Mouse (Mus musculus) midbrain, embryonic 12.5 days (tissue): ENCODE measurements around the gene Cd6. TPM values are rescaled to one million over a fixed set of nuclear protein-coding genes. Genes with fewer than 3 reads are reported as not detected.

Experiments used
- ATAC-seq: fragments of 200-750 bp; cut with Nextera tagmentation; 2 replicates; pipeline ENCODE4 v1.8.0; 2017; ENCODE audit warnings: low read depth, moderate TSS enrichment, moderate library complexity; ENCODE audit not compliant: low FRiP score
- H3K27ac ChIP-seq: fragments of 300-500 bp; sonication (generic); replicated peaks from 2 replicates; pipeline ENCODE4 v1.5.1; 2016; ENCODE audit warnings: mild to moderate bottlenecking
- H3K27me3 ChIP-seq: fragments of 300-500 bp; sonication (generic); 2 replicates; pipeline ENCODE4 v1.6.1; 2016; ENCODE audit warnings: mild to moderate bottlenecking
- H3K36me3 ChIP-seq: fragments of 300-500 bp; sonication (generic); 2 replicates; pipeline ENCODE4 v1.6.1; 2016
- H3K4me1 ChIP-seq: fragments of 300-500 bp; sonication (generic); 2 replicates; pipeline ENCODE4 v1.6.1; 2016
- H3K4me2 ChIP-seq: fragments of 300-500 bp; sonication (generic); replicated peaks from 2 replicates; pipeline ENCODE4 v1.6.1; 2016; ENCODE audit warnings: mild to moderate bottlenecking, moderate library complexity
- H3K4me3 ChIP-seq: fragments of 300-500 bp; sonication (generic); 2 replicates; pipeline ENCODE4 v1.5.1; 2016; ENCODE audit warnings: mild to moderate bottlenecking
- H3K9ac ChIP-seq: fragments of 300-500 bp; sonication (generic); replicated peaks from 2 replicates; pipeline ENCODE4 v1.6.1; 2016; ENCODE audit warnings: mild to moderate bottlenecking, moderate library complexity
- H3K9me3 ChIP-seq: fragments of 300-500 bp; sonication (generic); 2 replicates; pipeline ENCODE4 v1.6.1; 2016; ENCODE audit warnings: mild to moderate bottlenecking
- WGBS: fragments of 180-500 bp; shearing (Covaris S2); methylation state at CpG from one replicate; pipeline ENCODE4 v1.1.7; 2016; 5-methylcytosine and 5-hydroxymethylcytosine counted together
- polyA plus RNA-seq: library from polyadenylated mRNA; unstranded; fragments of >200 nt; fragmentation: Nextera tagmentation; extraction: Ambion mirVana; gene quantifications from 2 replicates; pipeline ENCODE4 v1.2.1, GENCODE M21; 2016

The Cd6 gene
- polyA plus RNA-seq, 1 experiment from 2014 or later: not detected

DNA sequence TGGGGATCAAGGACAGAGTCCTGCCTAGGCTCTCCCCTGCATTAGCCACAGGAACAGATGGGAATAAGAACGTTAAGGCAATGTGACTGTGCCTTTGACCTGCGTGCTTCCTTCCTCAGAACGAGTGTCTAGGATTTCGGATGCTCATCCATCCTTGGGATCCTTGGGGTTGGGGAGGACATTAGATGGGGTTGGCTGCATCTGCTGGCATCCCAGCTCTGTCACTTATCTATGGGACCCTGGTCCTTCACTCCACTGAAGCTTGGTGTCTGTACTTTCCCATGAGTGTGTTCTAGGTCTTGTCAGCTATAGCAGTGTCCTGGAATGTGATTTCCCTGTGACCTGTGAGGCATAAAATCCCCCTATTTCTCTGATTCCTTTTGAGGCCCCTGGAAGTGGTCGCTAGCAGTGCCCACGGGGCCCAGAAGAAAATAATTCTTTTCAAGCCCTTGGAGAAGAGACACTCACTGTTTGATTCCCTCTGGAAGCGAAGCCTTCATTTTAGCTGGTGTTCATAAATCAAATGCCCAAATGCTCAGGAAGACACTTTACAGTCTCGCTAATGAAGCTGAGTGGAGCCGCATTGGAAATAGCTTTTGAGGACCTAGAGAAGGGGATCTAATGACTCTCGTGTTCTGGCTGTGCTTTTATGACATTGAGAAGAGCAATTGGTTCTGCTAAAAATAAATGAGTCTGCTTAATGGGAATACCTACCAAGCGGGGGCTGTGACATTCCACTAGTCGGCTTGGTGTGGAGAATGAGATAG is 60.2 kb downstream of the Cd6 start:
- H3K4me2 ChIP-seq: no peak overlapping the region
- H3K9ac ChIP-seq: no peak overlapping the region
- H3K9me3 ChIP-seq: no peaks in the 10 kb centered on the region
- no peak overlapping the region for H3K4me3 ChIP-seq
- H3K36me3 ChIP-seq: no peaks in the 10 kb centered on the region
- no peak overlapping the region for H3K27ac ChIP-seq
- H3K4me1 ChIP-seq: 0 out of 2 replicates have a peak, but pooled peaks cover 3% of the 10 kb centered on the region
- H3K27me3 ChIP-seq: no peaks in the 10 kb centered on the region
- WGBS: 72% methylated on average over 12 of the region's 12 CpGs
- ATAC-seq: no peak

DNA sequence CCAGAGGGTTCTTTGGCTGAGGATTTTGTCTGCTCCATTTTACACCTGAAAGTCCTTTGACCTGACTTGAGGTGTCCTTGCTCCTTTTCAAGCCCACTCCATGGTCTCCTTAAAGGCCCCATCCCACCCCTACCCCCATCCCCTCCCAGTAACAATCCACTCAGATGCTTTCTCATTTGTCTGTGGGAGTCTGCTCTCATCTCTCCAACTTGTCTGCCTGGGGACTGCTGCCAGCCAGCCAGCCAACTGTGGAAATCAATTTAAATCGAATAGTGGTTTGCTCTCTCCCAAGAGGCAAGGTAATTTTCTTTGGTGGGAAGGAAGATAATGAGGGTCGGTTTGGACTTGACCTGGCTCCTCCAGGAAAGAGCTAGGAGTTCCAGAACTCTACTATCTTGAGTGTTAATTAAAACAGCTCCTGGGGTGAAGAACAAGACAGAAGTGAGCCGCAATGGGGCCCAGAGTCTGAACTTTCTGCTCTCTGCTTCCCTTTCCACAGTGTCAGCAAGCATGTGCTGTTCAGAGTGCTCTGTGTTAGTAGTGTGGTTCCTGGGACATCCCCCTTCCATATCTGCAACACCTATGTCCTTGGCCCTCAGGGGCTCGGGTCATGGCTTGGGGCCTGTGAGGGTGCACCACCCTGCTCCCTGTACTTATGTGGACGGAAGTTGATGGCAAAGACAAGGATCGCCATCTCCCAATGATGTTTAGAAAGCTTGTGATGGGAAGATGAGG is 61.0 kb downstream of the Cd6 start:
- 0 out of 2 replicates have a peak, but pooled peaks cover 3% of the 10 kb centered on the region for H3K4me1 ChIP-seq
- ATAC-seq: no peak
- no peaks in the 10 kb centered on the region for H3K9me3 ChIP-seq
- no peaks in the 10 kb centered on the region for H3K27me3 ChIP-seq
- no peak overlapping the region for H3K4me3 ChIP-seq
- H3K4me2 ChIP-seq: no peak overlapping the region
- H3K36me3 ChIP-seq: no peaks in the 10 kb centered on the region
- WGBS: 73% methylated on average over 6 of the region's 6 CpGs
- H3K27ac ChIP-seq: 0 out of 2 replicates have a peak overlapping the region, but pooled peaks have one; percentile 35
- no peak overlapping the region for H3K9ac ChIP-seq

DNA sequence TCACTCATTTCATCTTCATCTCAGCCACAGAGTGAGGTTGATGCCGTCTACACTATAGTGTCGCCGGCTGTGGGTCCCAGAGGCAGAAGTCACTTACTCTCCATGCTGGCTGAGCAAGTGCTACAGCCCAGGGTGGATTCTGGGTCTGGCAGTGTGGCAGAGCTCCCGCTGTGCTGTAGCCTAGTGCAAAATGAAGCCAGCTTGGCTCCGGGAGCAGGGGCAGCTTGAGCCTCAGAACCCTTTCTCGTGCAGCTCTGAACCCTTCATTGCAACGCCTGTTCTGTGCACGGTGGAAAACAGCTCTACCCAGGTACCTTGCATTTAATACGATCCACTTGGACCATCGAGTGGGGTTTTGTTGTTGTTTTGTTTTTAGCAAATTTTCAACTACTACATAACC is 62.2 kb downstream of the Cd6 start:
- no peaks in the 10 kb centered on the region for H3K9me3 ChIP-seq
- no peaks in the 10 kb centered on the region for H3K27me3 ChIP-seq
- no peak overlapping the region for H3K4me2 ChIP-seq
- H3K4me3 ChIP-seq: no peak overlapping the region
- 0 out of 2 replicates have a peak, but pooled peaks cover 3% of the 10 kb centered on the region for H3K4me1 ChIP-seq
- ATAC-seq: no peak
- no peaks in the 10 kb centered on the region for H3K36me3 ChIP-seq
- 88% methylated on average over 10 of the region's 10 CpGs for WGBS
- H3K9ac ChIP-seq: no peak overlapping the region
- no peak overlapping the region for H3K27ac ChIP-seq

DNA sequence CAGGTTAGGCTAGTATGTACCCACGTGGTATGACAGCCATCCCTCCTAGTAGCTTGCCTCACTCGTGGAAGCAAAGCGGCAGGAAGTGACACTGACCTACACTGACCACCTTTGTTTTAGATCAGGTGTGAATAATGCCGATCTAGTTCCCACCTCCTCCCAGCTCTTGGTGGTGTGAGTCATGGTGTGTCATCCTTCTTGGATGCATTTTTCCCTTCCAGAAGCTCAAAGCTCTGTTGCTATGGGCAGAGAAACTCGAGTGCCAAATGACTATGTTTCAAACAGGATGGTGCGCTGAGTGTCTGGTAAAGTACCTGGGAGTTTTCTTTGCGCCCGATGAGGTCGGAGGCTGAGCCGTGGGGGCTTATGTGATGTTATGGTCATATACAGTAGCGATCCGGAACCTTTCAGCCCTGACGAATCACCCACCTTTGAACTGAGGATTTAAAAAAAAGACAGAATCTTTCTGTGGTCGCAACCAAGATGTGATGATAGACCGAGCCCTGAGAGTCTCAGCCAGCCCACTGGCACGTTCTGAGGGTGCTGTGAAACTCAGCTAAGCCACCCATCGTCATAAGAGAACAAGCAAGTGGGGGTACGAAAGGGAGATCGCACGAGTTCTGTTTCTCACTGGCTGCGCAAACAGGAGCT is 66.4 kb downstream of the Cd6 start:
- Histone ChIP-seq H3K4me2 (no peak overlapping the region), H3K27ac (no peak overlapping the region), H3K4me1 (no peaks in the 10 kb centered on the region), H3K9ac (no peak overlapping the region), H3K4me3 (no peak overlapping the region), H3K9me3 (no peaks in the 10 kb centered on the region), H3K27me3 (no peaks in the 10 kb centered on the region), H3K36me3 (no peaks in the 10 kb centered on the region)
- WGBS: 85% methylated on average over 21 of the region's 21 CpGs
- ATAC-seq: no peak

DNA sequence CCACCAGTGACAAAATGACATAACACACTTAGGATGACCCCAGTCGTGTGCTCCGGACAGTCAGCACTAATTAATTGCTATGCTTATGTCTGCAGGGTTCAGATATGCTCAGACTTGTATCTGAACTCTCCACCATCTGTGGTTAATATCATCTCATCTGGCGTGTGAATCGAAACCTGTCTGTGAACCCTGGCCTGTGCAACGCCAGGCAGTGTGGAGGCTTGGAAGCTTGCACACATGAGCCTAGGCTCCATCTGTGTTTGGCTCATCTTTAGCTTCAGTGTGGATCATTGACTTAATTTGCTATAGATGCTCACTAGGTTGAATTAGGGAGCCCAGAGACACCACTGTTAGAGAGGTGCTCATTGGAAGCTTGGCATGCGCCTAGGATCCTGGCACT is 67.4 kb downstream of the Cd6 start:
- Histone ChIP-seq H3K4me2 (no peak overlapping the region), H3K4me3 (no peak overlapping the region), H3K27me3 (no peaks in the 10 kb centered on the region), H3K36me3 (no peaks in the 10 kb centered on the region), H3K27ac (no peak overlapping the region), H3K4me1 (no peaks in the 10 kb centered on the region), H3K9me3 (no peaks in the 10 kb centered on the region), H3K9ac (no peak overlapping the region)
- 92% methylated on average over 6 of the region's 6 CpGs for WGBS
- ATAC-seq: no peak

DNA sequence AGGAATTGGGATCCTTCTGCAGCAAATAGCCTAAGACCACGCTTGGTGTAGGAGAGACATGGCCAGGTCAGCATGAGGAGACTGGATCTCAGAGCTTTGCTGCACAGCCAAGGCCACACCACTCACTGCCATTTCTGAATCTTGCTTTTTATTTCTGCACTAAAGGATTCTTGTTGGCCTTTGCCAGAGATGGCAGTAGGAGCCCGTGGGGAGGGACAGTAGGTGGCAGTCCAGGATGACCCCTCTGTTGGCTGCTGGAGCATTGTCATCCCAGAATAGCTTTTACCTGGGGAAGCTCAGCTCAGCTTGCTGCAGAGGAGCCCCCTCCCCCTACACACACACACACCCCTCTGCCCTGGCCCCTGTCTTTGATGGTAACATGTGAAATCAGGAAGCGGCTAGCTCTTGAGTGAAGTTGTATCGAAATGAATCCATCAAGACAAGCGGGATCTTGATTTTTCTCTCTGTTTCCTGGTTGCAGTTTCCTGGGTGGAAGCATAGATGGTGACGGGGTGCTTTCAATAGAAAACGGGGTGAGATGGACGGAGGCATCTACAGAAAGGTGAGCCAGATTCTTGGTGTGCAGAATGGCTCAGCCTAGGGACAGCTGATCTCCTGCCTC is 68.0 kb downstream of the Cd6 start:
- 88% methylated on average over 8 of the region's 8 CpGs for WGBS
- H3K9ac ChIP-seq: no peak overlapping the region
- H3K4me3 ChIP-seq: no peak overlapping the region
- H3K4me2 ChIP-seq: no peak overlapping the region
- ATAC-seq: no peak
- no peaks in the 10 kb centered on the region for H3K9me3 ChIP-seq
- no peaks in the 10 kb centered on the region for H3K4me1 ChIP-seq
- H3K36me3 ChIP-seq: no peaks in the 10 kb centered on the region
- no peak overlapping the region for H3K27ac ChIP-seq
- no peaks in the 10 kb centered on the region for H3K27me3 ChIP-seq

DNA sequence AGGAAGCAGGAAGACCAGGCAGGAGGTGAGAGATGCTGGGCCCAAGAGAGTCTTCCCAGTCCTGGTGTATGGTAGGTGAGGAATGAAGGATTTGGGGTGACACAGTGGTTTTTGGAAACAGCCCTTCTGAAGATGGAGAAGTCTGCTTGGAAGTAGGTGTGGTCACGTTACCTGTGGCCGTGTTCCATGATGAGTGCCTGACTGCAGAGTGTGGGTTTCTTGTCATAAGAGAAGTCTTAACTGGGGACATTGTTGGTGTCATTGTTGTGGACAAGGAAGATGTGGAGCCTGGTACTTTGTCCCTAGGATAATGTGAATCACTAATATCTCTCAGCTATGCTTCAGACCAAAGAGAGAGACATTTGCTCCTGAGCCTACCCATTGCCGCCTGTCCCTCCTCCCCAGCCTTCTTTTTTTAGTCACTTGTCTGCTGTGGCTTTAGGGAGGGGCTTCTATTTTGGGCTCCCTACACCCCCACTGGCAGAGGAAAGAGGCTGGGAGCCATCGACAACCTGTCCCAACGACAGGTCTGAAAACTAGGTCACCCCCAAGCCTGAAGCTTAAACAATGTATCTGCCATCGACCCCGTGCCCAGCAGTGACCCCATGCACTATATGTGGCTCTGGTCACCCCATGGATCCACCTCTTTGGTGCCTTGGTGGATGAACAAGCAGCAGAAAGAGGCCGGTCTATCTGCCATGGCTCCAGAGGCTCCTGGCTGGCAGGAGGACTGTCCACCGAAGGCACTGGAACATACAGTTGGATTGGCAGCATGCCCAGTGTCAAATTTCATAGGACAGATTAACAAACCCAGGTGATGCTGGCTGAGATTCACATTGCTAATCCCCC is 69.7 kb downstream of the Cd6 start:
- Histone ChIP-seq H3K4me2 (no peak overlapping the region), H3K9me3 (no peaks in the 10 kb centered on the region), H3K36me3 (no peaks in the 10 kb centered on the region), H3K4me3 (no peak overlapping the region), H3K27me3 (no peaks in the 10 kb centered on the region), H3K4me1 (no peaks in the 10 kb centered on the region), H3K27ac (no peak overlapping the region), H3K9ac (no peak overlapping the region)
- no peak for ATAC-seq
- WGBS: 85% methylated on average over 9 of the region's 9 CpGs

DNA sequence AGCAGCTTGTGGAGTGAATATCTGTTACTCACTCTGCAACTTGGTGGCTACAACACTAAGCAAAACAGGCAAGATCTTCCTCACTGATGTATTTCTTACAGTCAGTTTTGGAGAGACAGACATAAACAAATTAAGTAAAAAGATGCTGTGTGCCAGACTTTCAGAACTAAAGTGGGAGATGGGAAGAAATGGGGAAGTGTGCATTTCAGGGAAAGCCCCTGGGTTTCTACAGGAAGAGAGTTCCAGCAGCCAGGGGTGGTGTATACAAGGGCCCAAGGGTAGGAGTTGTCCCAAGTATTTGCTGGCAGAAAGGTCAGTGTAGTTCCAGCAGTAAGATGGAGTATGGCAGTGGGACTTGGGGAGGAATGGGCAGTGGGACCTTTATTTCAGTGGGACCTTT is 70.3 kb downstream of the Cd6 start:
- Histone ChIP-seq H3K36me3 (no peaks in the 10 kb centered on the region), H3K27me3 (no peaks in the 10 kb centered on the region), H3K4me3 (no peak overlapping the region), H3K27ac (no peak overlapping the region), H3K4me2 (no peak overlapping the region), H3K9ac (no peak overlapping the region), H3K9me3 (no peaks in the 10 kb centered on the region), H3K4me1 (no peaks in the 10 kb centered on the region)
- ATAC-seq: no peak

DNA sequence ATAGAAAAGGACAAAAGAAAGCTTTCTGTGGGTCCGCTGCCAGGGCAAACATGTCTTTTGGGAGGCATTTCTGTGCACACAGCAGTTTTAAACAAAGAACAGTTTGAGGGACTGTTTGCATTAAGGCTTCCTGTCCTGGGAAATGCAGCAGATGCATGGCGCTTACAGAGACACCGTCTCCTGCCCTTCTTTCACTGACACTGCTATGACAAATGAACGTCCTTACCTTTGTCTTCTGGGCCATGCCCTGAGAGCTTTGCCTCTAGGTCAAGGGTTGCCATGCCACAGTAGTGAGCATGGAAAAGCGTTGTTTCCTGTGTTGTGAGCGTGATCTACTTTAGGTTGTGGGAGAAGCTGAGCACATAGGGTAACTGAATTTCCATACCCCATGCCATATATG is 71.2 kb downstream of the Cd6 start:
- ATAC-seq: no peak
- no peaks in the 10 kb centered on the region for H3K9me3 ChIP-seq
- H3K4me2 ChIP-seq: no peak overlapping the region
- no peaks in the 10 kb centered on the region for H3K4me1 ChIP-seq
- H3K27ac ChIP-seq: no peak overlapping the region
- no peak overlapping the region for H3K9ac ChIP-seq
- 72% methylated on average over 6 of the region's 6 CpGs for WGBS
- H3K36me3 ChIP-seq: no peaks in the 10 kb centered on the region
- no peaks in the 10 kb centered on the region for H3K27me3 ChIP-seq
- H3K4me3 ChIP-seq: no peak overlapping the region

DNA sequence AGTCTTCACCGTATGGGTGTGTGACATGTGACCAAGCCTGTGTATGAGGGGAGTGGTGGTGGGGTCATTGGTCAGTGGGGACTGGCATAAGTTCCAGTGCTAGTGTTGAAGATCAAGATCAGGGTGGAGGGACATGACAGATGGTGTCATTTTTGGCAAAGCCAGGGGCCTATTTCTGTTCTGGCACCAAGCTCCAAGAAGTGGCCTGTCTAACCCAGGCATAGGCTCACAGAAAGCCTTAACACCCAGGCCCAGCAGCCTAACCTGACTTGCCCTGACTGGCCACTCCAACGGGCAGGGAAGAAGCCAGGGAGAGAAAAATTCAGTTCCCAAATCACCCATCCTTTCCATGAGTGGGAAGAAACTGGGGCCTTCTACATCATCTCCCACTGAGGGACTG is 72.3 kb downstream of the Cd6 start:
- Histone ChIP-seq H3K27me3 (no peaks in the 10 kb centered on the region), H3K27ac (no peak overlapping the region), H3K36me3 (no peaks in the 10 kb centered on the region), H3K4me2 (no peak overlapping the region), H3K4me1 (no peaks in the 10 kb centered on the region), H3K9ac (no peak overlapping the region), H3K4me3 (no peak overlapping the region), H3K9me3 (no peaks in the 10 kb centered on the region)
- ATAC-seq: no peak
- WGBS: 83% methylated on average over 2 of the region's 2 CpGs

DNA sequence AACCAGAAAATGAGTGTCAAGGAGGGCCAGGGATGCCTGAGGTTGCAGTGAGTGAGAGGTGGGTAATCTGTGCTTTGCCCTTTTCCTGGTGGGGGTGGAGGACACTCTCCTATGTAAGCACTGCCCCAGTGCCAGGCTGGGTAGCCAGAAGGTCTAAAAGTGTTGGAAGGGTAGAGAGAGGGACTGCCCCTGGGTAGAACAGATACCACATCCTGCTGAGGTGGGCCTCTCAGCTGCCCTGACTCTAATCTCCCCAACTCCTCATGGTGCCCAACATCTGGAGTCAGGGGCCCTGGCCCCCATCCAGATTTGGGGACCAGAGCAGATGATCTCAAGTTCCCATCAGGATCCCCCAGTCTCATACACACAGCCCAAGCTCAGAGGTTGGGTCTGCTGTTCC is 72.7 kb downstream of the Cd6 start:
- Histone ChIP-seq H3K27me3 (no peaks in the 10 kb centered on the region), H3K4me2 (no peak overlapping the region), H3K4me3 (no peak overlapping the region), H3K4me1 (no peaks in the 10 kb centered on the region), H3K9me3 (no peaks in the 10 kb centered on the region), H3K27ac (no peak overlapping the region), H3K9ac (no peak overlapping the region), H3K36me3 (no peaks in the 10 kb centered on the region)
- ATAC-seq: no peak
